Mouse (Mus musculus): Measurements from ENCODE around the gene Olfr319. TPM values are rescaled to one million over a fixed set of nuclear protein-coding genes. Genes with fewer than 3 reads are reported as not detected.

Olfr319 gene
- total RNA-seq (2023; ENCODE audit: inconsistent age): not detected in 4 replicates

GRCm38 (mm10) chr11:58698862-58699261, at the start of gene Olfr319:
Olfr319 (plus strand) TSS chr11:58699162.

GRCm38 (mm10) chr11:58658596-58658995, 40.4 kb upstream of the Olfr319 start, which contains the start of gene Olfr322:
Olfr322 (plus strand) TSS chr11:58658782.

GRCm38 (mm10) chr11:58680799-58681198, 18.2 kb upstream of the Olfr319 start, which contains the start of gene Olfr320:
Olfr320 (plus strand) TSS chr11:58681099.

GRCm38 (mm10) chr11:58723914-58724313, 25.0 kb downstream of the Olfr319 start, which contains the start of gene Olfr318:
Olfr318 (minus strand) TSS chr11:58724014.

GRCm38 (mm10) chr11:58738792-58739262, 39.9 kb downstream of the Olfr319 start, which contains the start of gene Olfr317:
Olfr317 (minus strand) TSS chr11:58739212.

GRCm38 (mm10) chr11:58752434-58752833, 53.5 kb downstream of the Olfr319 start, which contains the start of gene Olfr316:
Olfr316 (plus strand) TSS chr11:58752734.

Other genes starting within 250 kb of the Olfr319 start
- gene Lypd9, start 246.2 kb upstream of the Olfr319 start, total RNA-seq (2023; ENCODE audit: inconsistent age): not detected in 4 replicates
- not detected in 4 replicates for gene Olfr30, start 236.9 kb upstream of the Olfr319 start, total RNA-seq (2023; ENCODE audit: inconsistent age)
- not detected in 4 replicates for gene Olfr332, start 206.6 kb upstream of the Olfr319 start, total RNA-seq (2023; ENCODE audit: inconsistent age)
- gene Olfr331, start 196.6 kb upstream of the Olfr319 start, total RNA-seq (2023; ENCODE audit: inconsistent age): not detected in 4 replicates
- gene Olfr330, start 164.3 kb upstream of the Olfr319 start, total RNA-seq (2023; ENCODE audit: inconsistent age): not detected in 4 replicates
- gene Olfr329-ps, start 152.7 kb upstream of the Olfr319 start, total RNA-seq (2023; ENCODE audit: inconsistent age): not detected in 4 replicates
- 0.19 TPM in 1 of 4 replicates, not detected in the others for gene Olfr328, start 143.5 kb upstream of the Olfr319 start, total RNA-seq (2023; ENCODE audit: inconsistent age)
- gene Olfr224, start 128.6 kb upstream of the Olfr319 start, total RNA-seq (2023; ENCODE audit: inconsistent age): not detected in 4 replicates
- gene Olfr325, start 121.4 kb upstream of the Olfr319 start, total RNA-seq (2023; ENCODE audit: inconsistent age): not detected in 4 replicates
- gene Olfr324, start 104.0 kb upstream of the Olfr319 start, total RNA-seq (2023; ENCODE audit: inconsistent age): not detected in 4 replicates
- not detected in 4 replicates for gene 2210407C18Rik, start 83.1 kb upstream of the Olfr319 start, total RNA-seq (2023; ENCODE audit: inconsistent age)
- gene Olfr323, start 68.7 kb upstream of the Olfr319 start, total RNA-seq (2023; ENCODE audit: inconsistent age): not detected in 4 replicates
- not detected in 4 replicates for gene Trim58, start 58.7 kb upstream of the Olfr319 start, total RNA-seq (2023; ENCODE audit: inconsistent age)
- gene Olfr322, start 40.4 kb upstream of the Olfr319 start, total RNA-seq (2023; ENCODE audit: inconsistent age): not detected in 4 replicates
- not detected in 4 replicates for gene Olfr320, start 18.1 kb upstream of the Olfr319 start, total RNA-seq (2023; ENCODE audit: inconsistent age)
- 0.58 to 0.96 TPM (median 0.68 TPM) in 4 replicates for gene Olfr318, start 24.9 kb downstream of the Olfr319 start, total RNA-seq (2023; ENCODE audit: inconsistent age)
- not detected in 4 replicates for gene Olfr317, start 40.0 kb downstream of the Olfr319 start, total RNA-seq (2023; ENCODE audit: inconsistent age)
- not detected in 4 replicates for gene Olfr316, start 53.6 kb downstream of the Olfr319 start, total RNA-seq (2023; ENCODE audit: inconsistent age)
- gene Olfr315, start 74.0 kb downstream of the Olfr319 start, total RNA-seq (2023; ENCODE audit: inconsistent age): not detected in 4 replicates
- not detected in 4 replicates for gene Olfr314, start 83.8 kb downstream of the Olfr319 start, total RNA-seq (2023; ENCODE audit: inconsistent age)
- not detected in 4 replicates for gene Fam183b, start 102.8 kb downstream of the Olfr319 start, total RNA-seq (2023; ENCODE audit: inconsistent age)
- not detected in 4 replicates for gene Olfr313, start 115.8 kb downstream of the Olfr319 start, total RNA-seq (2023; ENCODE audit: inconsistent age)
- gene Olfr312, start 130.1 kb downstream of the Olfr319 start, total RNA-seq (2023; ENCODE audit: inconsistent age): not detected in 4 replicates
- gene Olfr311, start 140.1 kb downstream of the Olfr319 start, total RNA-seq (2023; ENCODE audit: inconsistent age): not detected in 4 replicates
- gene Gm12258, start 148.0 kb downstream of the Olfr319 start, total RNA-seq (2023; ENCODE audit: inconsistent age): 5.2 to 6.3 TPM (median 5.6 TPM) in 4 replicates
- gene 2810021J22Rik, start 168.1 kb downstream of the Olfr319 start, total RNA-seq (2023; ENCODE audit: inconsistent age): 9.2 to 14.4 TPM (median 12.3 TPM) in 4 replicates
- 10.5 to 13.6 TPM (median 12.3 TPM) in 4 replicates for gene Zfp39, start 205.1 kb downstream of the Olfr319 start, total RNA-seq (2023; ENCODE audit: inconsistent age)
- gene Btnl10, start 218.7 kb downstream of the Olfr319 start, total RNA-seq (2023; ENCODE audit: inconsistent age): not detected in 4 replicates
- gene Rnf187, start 239.8 kb downstream of the Olfr319 start, total RNA-seq (2023; ENCODE audit: inconsistent age): 125 to 135 TPM (median 129 TPM) in 4 replicates
- 15.9 to 25.1 TPM (median 21.4 TPM) in 4 replicates for gene Hist3h2ba, start 249.8 kb downstream of the Olfr319 start, total RNA-seq (2023; ENCODE audit: inconsistent age)

All from B cell, adult (primary cell).